Mouse (Mus musculus) G1E (cell line): ENCODE measurements around the gene Pomt1. TPM values are rescaled to one million over a fixed set of nuclear protein-coding genes. Genes with fewer than 3 reads are reported as not detected.
"Not testable (repeated sequence)": the region's sequence is repeated elsewhere in the genome, so short reads cannot be mapped to it uniquely, and the experiment has no call there.

Source experiments
- ATAC-seq: 2 replicates; pipeline ENCODE4 v1.8.0; 2016; ENCODE audit warnings: mild to moderate bottlenecking; ENCODE audit not compliant: insufficient number of reproducible peaks, poor library complexity, low FRiP score, severe bottlenecking; ENCODE audit errors: extremely low read depth
- DNase-seq: peaks from one replicate; pipeline ENCODE4 v3.0.0; 2012; ENCODE audit warnings: low spot score
- H3K27me3 ChIP-seq: 2 replicates; pipeline ENCODE4 v1.6.1; 2012; ENCODE audit warnings: mild to moderate bottlenecking, low read length, inconsistent platforms; ENCODE audit not compliant: insufficient read depth
- H3K36me3 ChIP-seq: replicated peaks from 2 replicates; pipeline ENCODE3; 2012; ENCODE audit warnings: mild to moderate bottlenecking, inconsistent platforms
- H3K4me1 ChIP-seq: 2 replicates; pipeline ENCODE4 v1.6.1; 2012; ENCODE audit warnings: low read depth, low read length, inconsistent platforms, mixed read lengths; ENCODE audit not compliant: insufficient read depth
- H3K4me3 ChIP-seq: 2 replicates; pipeline ENCODE4 v1.5.1; 2012; ENCODE audit warnings: low read depth, mild to moderate bottlenecking, inconsistent platforms, low read length, moderate library complexity, mixed read lengths
- H3K9me3 ChIP-seq: replicated peaks from 2 replicates; pipeline ENCODE4 v1.6.1; 2012; ENCODE audit warnings: inconsistent platforms
- CTCF ChIP-seq: IDR thresholded peaks from 2 replicates; pipeline ENCODE4 v1.5.1; 2012; ENCODE audit warnings: low read depth, low read length, inconsistent platforms, mixed read lengths
- GATA1 ChIP-seq: IDR thresholded peaks from 2 replicates; pipeline ENCODE4 v1.6.1; 2012; ENCODE audit warnings: borderline replicate concordance, low read length, inconsistent platforms, mixed read lengths
- GATA2 ChIP-seq: IDR thresholded peaks from 2 replicates; pipeline ENCODE4 v1.6.1; 2012; ENCODE audit warnings: low read depth, low read length, inconsistent platforms, borderline replicate concordance
- POLR2AphosphoS5 ChIP-seq: IDR thresholded peaks from 2 replicates; pipeline ENCODE4 v1.6.1; 2012; ENCODE audit warnings: low read depth, low read length, inconsistent platforms; ENCODE audit not compliant: insufficient replicate concordance
- TAL1 ChIP-seq: conservative IDR thresholded peaks from 2 replicates; pipeline ENCODE4 v1.6.1; 2012; ENCODE audit warnings: low read depth, low read length, inconsistent platforms, mixed read lengths
- polyA plus RNA-seq: library from polyadenylated mRNA; stranded (reverse); fragments of >175 nt; gene quantifications from 2 replicates; pipeline ENCODE4 v1.2.3, GENCODE M21; 2012
- total RNA-seq, 2 experiments: library from RNA; stranded (forward) in 1 of 2; stranded (reverse) in 1 of 2; fragments of 200-1000 nt in 1 of 2; fragments of >200 nt in 1 of 2; fragmentation: Nextera tagmentation in 1 of 2; gene quantifications; 2 replicates each; pipeline ENCODE4 v1.2.3; 2014 to 2017

The Pomt1 gene
- total and polyA plus RNA-seq, 3 experiments: 12.3 to 31.8 (median 15.0) TPM

DNA sequence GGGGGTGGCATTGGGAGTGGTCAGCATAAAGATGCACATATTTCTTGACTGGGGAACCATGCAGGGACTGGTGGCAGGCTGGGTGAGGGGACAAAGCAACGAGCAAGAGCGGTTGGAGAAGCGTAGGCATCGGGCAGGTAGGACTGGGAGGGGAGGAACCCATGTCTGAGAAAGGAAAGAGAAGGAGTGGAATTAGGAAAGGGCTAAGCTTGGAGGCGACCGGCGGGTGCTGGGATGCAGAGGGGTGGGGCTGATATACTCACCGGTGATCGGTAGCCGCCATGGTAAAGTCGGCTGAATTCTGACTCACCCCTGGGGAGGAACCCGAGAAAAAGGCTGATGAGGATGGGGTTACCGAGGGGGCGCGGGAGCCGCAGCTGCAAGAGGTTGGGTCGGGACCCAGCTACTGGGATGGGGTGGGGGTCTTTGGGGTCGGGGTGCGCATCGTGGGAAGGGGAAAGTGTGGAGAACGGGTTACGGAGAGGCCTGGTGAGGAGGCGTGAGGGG is 51.0 kb downstream of the Pomt1 start, which contains the start of gene Golga2:
Gene Golga2 (plus strand): TSS at position 51 of the 507 bp plus-strand sequence.
- Histone ChIP-seq H3K4me1 (peaks cover 37% of the 10 kb centered on the region), H3K9me3 (no peaks in the 10 kb centered on the region), H3K27me3 (no peaks in the 10 kb centered on the region), H3K36me3 (peaks cover 61% of the 10 kb centered on the region), H3K4me3 (peak within 1 kb of the TSS; percentile 83)
- DNase-seq (peak; percentile 40), ATAC-seq (no peak)
- TF ChIP-seq TAL1 (no peak), GATA2 (no peak), GATA1 (no peak), POLR2AphosphoS5 (no peak), CTCF (no peak)

DNA sequence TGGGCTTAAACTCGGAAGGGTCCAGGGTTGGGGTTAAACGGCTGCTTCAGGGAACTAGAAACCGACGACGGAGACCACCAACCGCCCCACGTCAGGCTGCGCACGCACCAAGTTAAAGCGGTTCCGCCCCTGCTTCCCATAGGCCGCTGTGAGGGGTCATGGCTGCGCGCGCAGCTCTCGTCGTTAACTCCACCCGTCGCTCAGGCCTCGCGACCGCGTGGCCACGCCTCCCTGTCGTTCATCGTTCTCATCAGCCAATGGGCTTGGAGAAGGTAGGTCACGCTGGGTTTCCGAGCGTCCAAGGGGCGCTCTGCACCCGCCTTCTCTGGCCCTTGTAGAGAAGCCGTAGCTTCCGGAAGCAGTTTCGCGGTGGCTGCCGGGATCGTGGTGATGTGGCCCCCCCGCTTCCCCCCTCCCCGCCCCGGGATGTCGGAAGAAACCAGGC is 51.6 kb downstream of the Pomt1 start, which contains the start of gene Swi5:
Gene Swi5 (minus strand): TSS at position 153 of the 445 bp plus-strand sequence.
- H3K4me1 ChIP-seq: peaks cover 41% of the 10 kb centered on the region
- peak within 1 kb of the TSS; percentile 83 for H3K4me3 ChIP-seq
- ATAC-seq: peak; percentile 99
- TF ChIP-seq GATA1 (no peak), CTCF (no peak), POLR2AphosphoS5 (no peak)
- no peaks in the 10 kb centered on the region for H3K9me3 ChIP-seq
- DNase-seq: peak; percentile 99
- H3K36me3 ChIP-seq: peaks cover 61% of the 10 kb centered on the region
- H3K27me3 ChIP-seq: no peaks in the 10 kb centered on the region

DNA sequence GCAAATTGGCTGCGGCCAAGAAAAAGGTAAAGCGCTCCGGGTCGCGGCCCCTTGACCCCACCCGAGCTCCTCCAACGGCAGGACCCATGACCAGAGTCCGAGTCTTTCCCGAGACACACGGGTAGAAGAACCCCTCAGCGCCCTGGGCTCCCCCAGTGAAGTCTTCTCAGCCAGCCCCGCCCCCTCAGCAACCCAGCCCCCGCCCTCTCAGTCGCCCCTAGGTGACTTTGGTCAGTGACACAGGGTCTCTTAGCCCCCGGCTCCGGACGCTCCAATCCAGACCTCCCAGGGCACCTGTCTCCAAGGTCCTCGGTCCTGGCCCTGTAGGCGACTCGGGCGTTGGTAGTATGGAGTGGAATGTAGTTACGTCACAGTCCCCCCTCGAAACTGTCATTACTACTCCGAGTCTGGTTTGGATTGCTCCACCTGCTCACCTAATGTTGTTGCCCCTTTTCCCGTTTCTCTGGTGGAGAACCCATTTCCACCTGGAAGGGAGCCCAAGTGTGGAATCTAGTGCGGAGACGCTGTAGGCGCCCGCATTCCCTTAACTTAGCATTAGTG is 52.1 kb downstream of the Pomt1 start:
- no peaks in the 10 kb centered on the region for H3K9me3 ChIP-seq
- H3K27me3 ChIP-seq: no peaks in the 10 kb centered on the region
- peak overlapping the region; percentile 83 for H3K4me3 ChIP-seq
- no peak for ATAC-seq
- H3K4me1 ChIP-seq: peaks cover 41% of the 10 kb centered on the region
- H3K36me3 ChIP-seq: peaks cover 63% of the 10 kb centered on the region
- DNase-seq: peak; percentile 72
- TF ChIP-seq TAL1 (no peak), CTCF (no peak), GATA2 (no peak), GATA1 (no peak), POLR2AphosphoS5 (no peak)

DNA sequence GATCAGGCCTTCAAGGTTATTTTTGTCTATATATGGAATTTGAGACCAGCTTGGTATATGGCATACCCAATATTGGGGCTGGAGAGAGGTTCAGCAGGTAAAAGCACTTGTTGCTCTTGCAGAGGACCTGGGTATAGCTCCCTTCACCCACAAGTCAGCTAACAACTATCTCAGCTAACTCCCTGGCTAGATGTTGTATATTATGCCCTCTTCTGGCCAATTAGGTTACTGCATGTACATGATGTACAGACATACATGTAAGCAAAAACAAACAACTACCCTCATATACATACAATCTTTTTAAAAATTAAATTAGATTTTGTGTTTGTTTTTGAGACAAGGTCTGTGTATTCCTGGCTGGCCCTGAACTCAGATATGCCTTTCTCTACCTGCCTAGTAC is 53.2 kb downstream of the Pomt1 start:
- no peak for DNase-seq
- Histone ChIP-seq H3K4me3 (peak overlapping the region; percentile 83; the same call in 1 of the 2 replicates), H3K27me3 (no peaks in the 10 kb centered on the region), H3K9me3 (no peaks in the 10 kb centered on the region), H3K4me1 (peaks cover 46% of the 10 kb centered on the region), H3K36me3 (peaks cover 63% of the 10 kb centered on the region)
- TF ChIP-seq TAL1 (no peak), CTCF (peak; percentile 25; the same call in 1 of the 2 replicates)
- ATAC-seq: no peak

DNA sequence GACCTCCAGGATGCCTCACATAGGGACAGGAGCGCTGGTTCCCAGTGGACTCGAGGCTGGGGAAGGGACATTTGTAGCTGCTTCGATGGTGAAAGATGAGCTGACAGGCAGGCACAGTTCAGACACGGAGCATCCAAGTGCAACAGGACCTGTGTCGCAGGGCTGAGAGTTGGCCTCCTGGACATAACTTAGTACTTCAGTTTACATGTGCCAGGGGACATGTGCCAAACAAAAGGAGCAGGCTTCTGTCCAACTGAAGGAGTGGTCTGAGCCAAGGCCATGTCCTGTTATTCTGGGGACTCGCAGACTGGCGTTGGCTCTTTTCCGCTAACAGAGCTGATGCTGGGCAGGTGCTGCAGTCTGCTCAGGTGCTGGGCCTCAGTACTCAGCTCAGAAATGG is 58.0 kb downstream of the Pomt1 start:
- Histone ChIP-seq H3K9me3 (no peaks in the 10 kb centered on the region), H3K27me3 (peaks cover 2% of the 10 kb centered on the region; the same call in 1 of the 2 replicates), H3K4me3 (0 out of 2 replicates have a peak overlapping the region, but pooled peaks have one; percentile 2), H3K36me3 (peaks cover 88% of the 10 kb centered on the region), H3K4me1 (peaks cover 33% of the 10 kb centered on the region)
- ATAC-seq: no peak
- TF ChIP-seq CTCF: no peak
- TF ChIP-seq GATA2: no peak
- TF ChIP-seq POLR2AphosphoS5: no peak
- TF ChIP-seq GATA1: no peak
- no peak for TF ChIP-seq TAL1
- no peak for DNase-seq

DNA sequence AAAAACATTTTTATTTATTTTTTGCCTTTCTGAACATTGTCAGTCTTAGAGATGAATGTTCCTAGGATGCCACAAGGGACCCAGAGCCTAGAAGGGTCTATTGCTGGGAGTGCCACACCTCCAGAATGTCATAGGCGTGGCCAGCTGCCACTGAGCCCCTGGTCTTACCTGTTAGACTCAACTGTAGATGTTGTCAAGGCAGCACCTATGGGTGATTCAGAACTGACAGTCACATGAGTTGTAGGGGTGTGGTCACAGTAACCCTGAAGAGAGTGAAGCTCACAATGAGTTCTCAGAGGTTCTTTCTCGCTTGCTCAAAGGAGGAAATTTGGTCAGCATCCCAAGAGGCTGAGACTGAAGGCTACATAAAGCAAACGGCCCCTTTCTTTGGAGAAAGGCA is 58.9 kb downstream of the Pomt1 start:
- H3K4me1 ChIP-seq: peaks cover 25% of the 10 kb centered on the region
- ATAC-seq (no peak), DNase-seq (no peak)
- no peaks in the 10 kb centered on the region for H3K9me3 ChIP-seq
- TF ChIP-seq CTCF (no peak), GATA1 (no peak), TAL1 (no peak), GATA2 (no peak), POLR2AphosphoS5 (no peak)
- H3K27me3 ChIP-seq: peaks cover 2% of the 10 kb centered on the region; the same call in 1 of the 2 replicates
- H3K4me3 ChIP-seq: no peak overlapping the region
- H3K36me3 ChIP-seq: peaks cover 94% of the 10 kb centered on the region

DNA sequence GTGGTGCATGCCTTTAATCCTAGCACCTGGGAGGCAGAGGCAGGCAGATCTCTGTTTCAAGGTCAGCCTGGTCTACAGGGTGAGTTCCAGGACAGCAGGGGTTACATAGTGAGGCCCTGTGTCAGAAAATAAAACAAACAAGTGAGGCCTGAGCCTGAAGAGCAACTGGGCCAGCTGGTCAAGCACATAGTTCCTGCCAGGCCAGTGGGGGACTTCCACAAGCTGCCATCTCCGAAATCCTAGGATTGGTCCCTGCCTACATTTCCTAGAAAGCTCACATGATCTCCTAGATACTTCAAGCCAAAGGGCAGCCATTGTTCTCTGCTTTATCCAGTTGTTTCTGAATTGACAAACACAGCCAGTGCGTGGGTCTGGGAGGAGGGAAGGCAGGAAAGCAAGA is 59.5 kb downstream of the Pomt1 start:
- not testable (repeated sequence) for H3K4me3 ChIP-seq, ATAC-seq, H3K27me3 ChIP-seq, H3K9me3 ChIP-seq, DNase-seq
- Histone ChIP-seq H3K36me3 (peaks cover 94% of the 10 kb centered on the region), H3K4me1 (peaks cover 21% of the 10 kb centered on the region)
